In the genomic region with DNA sequence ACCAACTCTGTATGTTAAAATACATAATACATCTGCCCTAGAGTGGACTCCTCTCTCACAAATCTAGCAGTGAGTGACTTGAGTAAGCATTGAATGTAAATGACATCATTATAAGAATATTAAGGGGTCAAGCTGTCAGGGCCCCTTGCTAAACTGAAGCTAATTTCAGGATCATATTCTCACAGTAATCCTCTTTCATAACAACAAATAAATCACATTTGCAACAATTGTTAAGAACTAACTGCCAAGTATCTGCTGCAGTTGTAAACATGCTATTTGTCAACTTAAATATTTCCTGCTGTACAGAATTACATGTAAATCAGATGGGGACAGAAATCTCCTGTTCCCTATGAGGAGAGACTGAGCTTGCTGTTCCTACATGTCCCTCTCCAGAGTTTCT, we compare ENCODE assay signal across 29 mouse cellular contexts. TPM values are rescaled to one million over a fixed set of nuclear protein-coding genes. Genes with fewer than 3 reads are reported as not detected.
DNase-seq lines count a peak whose midpoint lies in the region; ATAC-seq and TF ChIP-seq lines count a peak whose summit lies in the region.
"Had no signal": no experiment of that assay in that cellular context is flagged by ENCODE, and none has a peak within 500 bp of the region (broad histone marks: within the 10 kb centered on the region; RNA-seq: fewer than 3 reads in every experiment).

No protein-coding gene starts in this region.

- H3K9me3 ChIP-seq in kidney, postnatal 0 days (replicated peaks; ENCODE audit: low read length): no peaks in the 10 kb centered on the region
- H3K9me3 ChIP-seq in lung, embryonic 16.5 days (ENCODE audit: control insufficient read depth, low read length): no peaks in the 10 kb centered on the region
- H3K9me3 ChIP-seq: embryonic facial prominence, embryonic 15.5 days; forebrain, embryonic 10.5 days; forebrain, embryonic 12.5 days; G1E had no signal

- no peak overlapping the region for H3K4me2 ChIP-seq in kidney, postnatal 0 days (ENCODE audit: low read length)
- H3K4me2 ChIP-seq in lung, embryonic 16.5 days (ENCODE audit: low read depth, low read length): no peak overlapping the region
- H3K4me2 ChIP-seq: embryonic facial prominence, embryonic 13.5 days; embryonic facial prominence, embryonic 15.5 days; forebrain, embryonic 12.5 days had no signal

- H3K4me3 ChIP-seq in kidney, postnatal 0 days (replicated peaks; ENCODE audit: low read depth, low read length): no peak overlapping the region
- no peak overlapping the region for H3K4me3 ChIP-seq in lung, embryonic 16.5 days (ENCODE audit: low read length)
- H3K4me3 ChIP-seq: embryonic facial prominence, embryonic 13.5 days; embryonic facial prominence, embryonic 15.5 days; erythroblast, embryonic 14.5 days; forebrain, embryonic 10.5 days; forebrain, embryonic 12.5 days had no signal

- TF ChIP-seq CTCF in kidney, postnatal 0 days (IDR thresholded peaks at IDR 0.05; ENCODE audit: low read depth): no peak

- no peak for ATAC-seq in kidney, postnatal 0 days (replicated peaks; ENCODE audit: low FRiP score, low read depth)
- peak; percentile 57; the same call in 1 of the 2 replicates for ATAC-seq in lung, embryonic 16.5 days (ENCODE audit: low read depth)
- ATAC-seq: activated CD4-positive, CD25-positive, alpha-beta regulatory T cell, adult 4 months; CD4-positive, CD25-positive, alpha-beta regulatory T cell, adult 4 months; forebrain, embryonic 14.5 days; forebrain, embryonic 16.5 days; Patski had no signal

- H3K27ac ChIP-seq in kidney, postnatal 0 days: no peak overlapping the region
- no peak overlapping the region for H3K27ac ChIP-seq in lung, embryonic 16.5 days (ENCODE audit: low read length)
- H3K27ac ChIP-seq: embryonic facial prominence, embryonic 13.5 days; embryonic facial prominence, embryonic 15.5 days; forebrain, embryonic 10.5 days; forebrain, embryonic 12.5 days had no signal

- no peak overlapping the region for H3K9ac ChIP-seq in kidney, postnatal 0 days (ENCODE audit: low read depth, low read length)
- no peak overlapping the region for H3K9ac ChIP-seq in lung, embryonic 16.5 days (ENCODE audit: low read length)
- H3K9ac ChIP-seq: embryonic facial prominence, embryonic 13.5 days; embryonic facial prominence, embryonic 15.5 days; forebrain, embryonic 12.5 days had no signal

- no peaks in the 10 kb centered on the region for H3K27me3 ChIP-seq in kidney, postnatal 0 days (ENCODE audit: insufficient read depth, low read length)
- H3K27me3 ChIP-seq in lung, embryonic 16.5 days (ENCODE audit: control insufficient read depth, insufficient read depth, low read depth, low read length): no peaks in the 10 kb centered on the region; the same call in none of the 2 replicates
- H3K27me3 ChIP-seq: CH12.LX; embryonic facial prominence, embryonic 13.5 days; embryonic facial prominence, embryonic 15.5 days; Patski had no signal

- no peaks in the 10 kb centered on the region for H3K36me3 ChIP-seq in kidney, postnatal 0 days (ENCODE audit: insufficient read depth, low read length)
- H3K36me3 ChIP-seq in lung, embryonic 16.5 days (ENCODE audit: control insufficient read depth, insufficient read depth, low read length): no peaks in the 10 kb centered on the region
- H3K36me3 ChIP-seq: embryonic facial prominence, embryonic 13.5 days; embryonic facial prominence, embryonic 15.5 days; forebrain, embryonic 10.5 days; forebrain, embryonic 12.5 days; G1E had no signal

- peak; percentile 64 for DNase-seq in kidney, postnatal 0 days (ENCODE audit: low spot score)
- no peak for DNase-seq in kidney, postnatal 10 days
- no peak for DNase-seq in lung, adult 18-20 months
- DNase-seq in retina, postnatal 1 day: peak; percentile 6
- no peak for DNase-seq in retina, embryonic 14.5 days (ENCODE audit: low spot score)
- DNase-seq: adrenal gland, adult 2 months; adrenal gland, postnatal 10 days; adrenal gland, postnatal 25 days; B cell, adult 2 months; cerebellum, adult 11 months; cerebellum, adult 18-20 months; cerebellum, adult 8-10 months; cerebellum, adult 9-11 months; cerebellum, postnatal 14 days; cerebellum, postnatal 36 days; embryo, embryonic 11 days had no signal

- H3K4me1 ChIP-seq in kidney, postnatal 0 days (replicated peaks; ENCODE audit: insufficient read depth, low read length): no peaks in the 10 kb centered on the region
- H3K4me1 ChIP-seq in lung, embryonic 16.5 days (replicated peaks; ENCODE audit: control insufficient read depth, insufficient read depth, low read length): no peaks in the 10 kb centered on the region
- H3K4me1 ChIP-seq: embryonic facial prominence, embryonic 13.5 days; embryonic facial prominence, embryonic 15.5 days; forebrain, embryonic 10.5 days; forebrain, embryonic 12.5 days had no signal

RNA-seq across cellular contexts. Expression of gene 2300009A05Rik, which starts 57.4 kb away (rescaled TPM):
- polyA plus RNA-seq in kidney, postnatal 0 days (2015; fragmentation: Nextera tagmentation; extraction: Ambion mirVana): 113 and 127 TPM in 2 replicates
- polyA plus RNA-seq in lung, embryonic 16.5 days (2015; fragmentation: Nextera tagmentation; extraction: Ambion mirVana): 34.1 and 38.5 TPM in 2 replicates

Comparison
In these comparisons a context has a peak if more than half of its experiments do, and no peak if none do; other contexts are left out.
1. DNase-seq: peak in kidney, postnatal 0 days (single experiment) and retina, postnatal 1 day (single experiment); none in kidney, postnatal 10 days (single experiment), lung, adult 18-20 months (0 of 2) and retina, embryonic 14.5 days (single experiment).